Mouse (Mus musculus): Measurements from ENCODE around the gene Akap10. TPM values are rescaled to one million over a fixed set of nuclear protein-coding genes. Genes with fewer than 3 reads are reported as not detected.
"Not testable (repeated sequence)": the region's sequence is repeated elsewhere in the genome, so short reads cannot be mapped to it uniquely, and the experiment has no call there.

The Akap10 gene
- polyA plus RNA-seq, 1 experiment from 2014 or later: 12.6 TPM

- ATAC-seq (ENCODE audit: low read depth): peak; percentile 92
- H3K4me2 ChIP-seq (ENCODE audit: low read depth, low read length): peak within 1 kb of the TSS; percentile 87
- H3K27me3 ChIP-seq (replicated peaks; ENCODE audit: control insufficient read depth, insufficient read depth, low read length): no peaks in the 10 kb centered on the region
- no peaks in the 10 kb centered on the region for H3K9me3 ChIP-seq (ENCODE audit: control insufficient read depth, low read length)
- peaks cover 19% of the 10 kb centered on the region; the same call in 1 of the 2 replicates for H3K36me3 ChIP-seq (ENCODE audit: control insufficient read depth, insufficient read depth, low read length)
- peak within 1 kb of the TSS; percentile 88 for H3K27ac ChIP-seq (replicated peaks; ENCODE audit: low read depth, low read length)
- peak within 1 kb of the TSS; percentile 95 for H3K4me3 ChIP-seq (ENCODE audit: low read depth, low read length)
- peak within 1 kb of the TSS; percentile 96 for H3K9ac ChIP-seq (ENCODE audit: low read depth, low read length)
- WGBS: 0% methylated on average over 6 of the region's 58 CpGs
- peak; percentile 95 for DNase-seq (ENCODE audit: low spot score)
- H3K4me1 ChIP-seq (ENCODE audit: control insufficient read depth, insufficient read depth, low read length): peaks cover 6% of the 10 kb centered on the region
These were observed 75.1 kb downstream of the Akap10 start, which contains the start of gene Ulk2 for GRCm38 (mm10) chr11:61854988-61855411. Gene Ulk2 (minus strand): TSS chr11:61855073.

GRCm38 (mm10) chr11:61854211-61854987 is 75.7 kb downstream of the Akap10 start:
- ATAC-seq (ENCODE audit: low read depth) (peak; percentile 87), DNase-seq (ENCODE audit: low spot score) (peak; percentile 90)
- Histone ChIP-seq H3K4me3 (ENCODE audit: low read depth, low read length) (peak overlapping the region; percentile 95), H3K4me1 (ENCODE audit: control insufficient read depth, insufficient read depth, low read length) (peaks cover 6% of the 10 kb centered on the region), H3K27ac (replicated peaks; ENCODE audit: low read depth, low read length) (peak overlapping the region; percentile 88), H3K36me3 (ENCODE audit: control insufficient read depth, insufficient read depth, low read length) (peaks cover 21% of the 10 kb centered on the region; the same call in 1 of the 2 replicates), H3K9ac (ENCODE audit: low read depth, low read length) (peak overlapping the region; percentile 96), H3K4me2 (ENCODE audit: low read depth, low read length) (peak overlapping the region; percentile 87), H3K9me3 (ENCODE audit: control insufficient read depth, low read length) (no peaks in the 10 kb centered on the region), H3K27me3 (replicated peaks; ENCODE audit: control insufficient read depth, insufficient read depth, low read length) (no peaks in the 10 kb centered on the region)
- WGBS: 0% methylated on average over 26 of the region's 87 CpGs

GRCm38 (mm10) chr11:61853659-61854058 is 76.4 kb downstream of the Akap10 start:
- Histone ChIP-seq H3K4me2 (ENCODE audit: low read depth, low read length) (peak overlapping the region; percentile 87), H3K36me3 (ENCODE audit: control insufficient read depth, insufficient read depth, low read length) (peaks cover 23% of the 10 kb centered on the region; the same call in 1 of the 2 replicates), H3K4me1 (ENCODE audit: control insufficient read depth, insufficient read depth, low read length) (peaks cover 6% of the 10 kb centered on the region), H3K27ac (replicated peaks; ENCODE audit: low read depth, low read length) (peak overlapping the region; percentile 88; the same call in 1 of the 2 replicates), H3K4me3 (ENCODE audit: low read depth, low read length) (peak overlapping the region; percentile 95), H3K27me3 (replicated peaks; ENCODE audit: control insufficient read depth, insufficient read depth, low read length) (no peaks in the 10 kb centered on the region), H3K9ac (ENCODE audit: low read depth, low read length) (peak overlapping the region; percentile 96), H3K9me3 (ENCODE audit: control insufficient read depth, low read length) (no peaks in the 10 kb centered on the region)
- ATAC-seq (ENCODE audit: low read depth) (no peak), DNase-seq (ENCODE audit: low spot score) (no peak)
- 5% methylated on average over 5 of the region's 5 CpGs for WGBS

- H3K36me3 ChIP-seq (ENCODE audit: control insufficient read depth, insufficient read depth, low read length): peaks cover 23% of the 10 kb centered on the region; the same call in 1 of the 2 replicates
- no peak overlapping the region for H3K4me2 ChIP-seq (ENCODE audit: low read depth, low read length)
- no peak overlapping the region for H3K9ac ChIP-seq (ENCODE audit: low read depth, low read length)
- peaks cover 6% of the 10 kb centered on the region for H3K4me1 ChIP-seq (ENCODE audit: control insufficient read depth, insufficient read depth, low read length)
- H3K9me3 ChIP-seq (ENCODE audit: control insufficient read depth, low read length): no peaks in the 10 kb centered on the region
- DNase-seq (ENCODE audit: low spot score) (no peak), ATAC-seq (ENCODE audit: low read depth) (no peak)
- H3K27ac ChIP-seq (replicated peaks; ENCODE audit: low read depth, low read length): no peak overlapping the region
- no peak overlapping the region for H3K4me3 ChIP-seq (ENCODE audit: low read depth, low read length)
- H3K27me3 ChIP-seq (replicated peaks; ENCODE audit: control insufficient read depth, insufficient read depth, low read length): no peaks in the 10 kb centered on the region
These were observed 77.1 kb downstream of the Akap10 start for GRCm38 (mm10) chr11:61852916-61853315.

GRCm38 (mm10) chr11:61851195-61851594 is 78.9 kb downstream of the Akap10 start:
- WGBS: 88% methylated on average over 3 of the region's 3 CpGs
- H3K27ac ChIP-seq (replicated peaks; ENCODE audit: low read depth, low read length): no peak overlapping the region
- no peaks in the 10 kb centered on the region for H3K27me3 ChIP-seq (replicated peaks; ENCODE audit: control insufficient read depth, insufficient read depth, low read length)
- DNase-seq (ENCODE audit: low spot score) (no peak), ATAC-seq (ENCODE audit: low read depth) (no peak)
- H3K4me1 ChIP-seq (ENCODE audit: control insufficient read depth, insufficient read depth, low read length): peaks cover 6% of the 10 kb centered on the region
- H3K4me2 ChIP-seq (ENCODE audit: low read depth, low read length): no peak overlapping the region
- H3K4me3 ChIP-seq (ENCODE audit: low read depth, low read length): no peak overlapping the region
- peaks cover 23% of the 10 kb centered on the region; the same call in 1 of the 2 replicates for H3K36me3 ChIP-seq (ENCODE audit: control insufficient read depth, insufficient read depth, low read length)
- H3K9me3 ChIP-seq (ENCODE audit: control insufficient read depth, low read length): no peaks in the 10 kb centered on the region
- H3K9ac ChIP-seq (ENCODE audit: low read depth, low read length): no peak overlapping the region

GRCm38 (mm10) chr11:61840663-61841062 is 89.4 kb downstream of the Akap10 start:
- H3K4me1 ChIP-seq (ENCODE audit: control insufficient read depth, insufficient read depth, low read length); H3K27me3 ChIP-seq (replicated peaks; ENCODE audit: control insufficient read depth, insufficient read depth, low read length); H3K4me3 ChIP-seq (ENCODE audit: low read depth, low read length); H3K9ac ChIP-seq (ENCODE audit: low read depth, low read length); H3K4me2 ChIP-seq (ENCODE audit: low read depth, low read length); ATAC-seq (ENCODE audit: low read depth); H3K9me3 ChIP-seq (ENCODE audit: control insufficient read depth, low read length); DNase-seq (ENCODE audit: low spot score); H3K27ac ChIP-seq (replicated peaks; ENCODE audit: low read depth, low read length): not testable (repeated sequence)
- H3K36me3 ChIP-seq (ENCODE audit: control insufficient read depth, insufficient read depth, low read length): peaks cover 50% of the 10 kb centered on the region
- WGBS: 69% methylated on average over 3 of the region's 3 CpGs

- Histone ChIP-seq H3K9me3 (ENCODE audit: control insufficient read depth, low read length) (no peaks in the 10 kb centered on the region), H3K36me3 (ENCODE audit: control insufficient read depth, insufficient read depth, low read length) (peaks cover 44% of the 10 kb centered on the region), H3K4me1 (ENCODE audit: control insufficient read depth, insufficient read depth, low read length) (no peaks in the 10 kb centered on the region), H3K27ac (replicated peaks; ENCODE audit: low read depth, low read length) (no peak overlapping the region), H3K4me3 (ENCODE audit: low read depth, low read length) (no peak overlapping the region), H3K4me2 (ENCODE audit: low read depth, low read length) (no peak overlapping the region), H3K27me3 (replicated peaks; ENCODE audit: control insufficient read depth, insufficient read depth, low read length) (no peaks in the 10 kb centered on the region), H3K9ac (ENCODE audit: low read depth, low read length) (no peak overlapping the region)
- DNase-seq (ENCODE audit: low spot score) (no peak), ATAC-seq (ENCODE audit: low read depth) (no peak)
These were observed 90.1 kb downstream of the Akap10 start for GRCm38 (mm10) chr11:61839940-61840339.

GRCm38 (mm10) chr11:61839182-61839581 is 90.9 kb downstream of the Akap10 start:
- 83% methylated on average over 1 of the region's 1 CpGs for WGBS
- ATAC-seq (ENCODE audit: low read depth) (no peak), DNase-seq (ENCODE audit: low spot score) (no peak)
- Histone ChIP-seq H3K27me3 (replicated peaks; ENCODE audit: control insufficient read depth, insufficient read depth, low read length) (no peaks in the 10 kb centered on the region), H3K4me3 (ENCODE audit: low read depth, low read length) (no peak overlapping the region), H3K9ac (ENCODE audit: low read depth, low read length) (no peak overlapping the region), H3K4me2 (ENCODE audit: low read depth, low read length) (no peak overlapping the region), H3K36me3 (ENCODE audit: control insufficient read depth, insufficient read depth, low read length) (peaks cover 45% of the 10 kb centered on the region), H3K27ac (replicated peaks; ENCODE audit: low read depth, low read length) (no peak overlapping the region), H3K4me1 (ENCODE audit: control insufficient read depth, insufficient read depth, low read length) (no peaks in the 10 kb centered on the region), H3K9me3 (ENCODE audit: control insufficient read depth, low read length) (no peaks in the 10 kb centered on the region)
